Mouse (Mus musculus) midbrain, embryonic 14.5 days (tissue): ENCODE results near the gene Wnk2. TPM values are rescaled to one million over a fixed set of nuclear protein-coding genes. Genes with fewer than 3 reads are reported as not detected.
"Not testable (repeated sequence)": the region's sequence is repeated elsewhere in the genome, so short reads cannot be mapped to it uniquely, and the experiment has no call there.

ENCODE experiments used
- ATAC-seq: fragments of 200-750 bp; cut with Nextera tagmentation; 2 replicates; pipeline ENCODE4 v1.8.0; 2017; ENCODE audit warnings: moderate number of reproducible peaks, moderate library complexity; ENCODE audit not compliant: low FRiP score, low TSS enrichment
- DNase-seq: peaks from one replicate; pipeline ENCODE4 v3.0.0-alpha.2; 2015
- H3K27ac ChIP-seq: fragments of 300-500 bp; sonication (generic); replicated peaks from 2 replicates; pipeline ENCODE4 v1.5.1; 2014; ENCODE audit warnings: mild to moderate bottlenecking, low read depth, low read length, moderate library complexity
- H3K27me3 ChIP-seq: fragments of 300-500 bp; sonication (generic); 2 replicates; pipeline ENCODE4 v1.6.1; 2014; ENCODE audit warnings: low read length, control low read depth, mixed read lengths; ENCODE audit not compliant: control insufficient read depth, insufficient read depth
- H3K36me3 ChIP-seq: fragments of 300-500 bp; sonication (generic); 2 replicates; pipeline ENCODE4 v1.6.1; 2014; ENCODE audit warnings: low read length, control low read depth; ENCODE audit not compliant: control insufficient read depth, insufficient read depth
- H3K4me1 ChIP-seq: fragments of 300-500 bp; sonication (generic); 2 replicates; pipeline ENCODE4 v1.6.1; 2014; ENCODE audit warnings: mild to moderate bottlenecking, antibody characterized with exemption, low read length, control low read depth; ENCODE audit not compliant: control insufficient read depth, insufficient read depth
- H3K4me2 ChIP-seq: fragments of 300-500 bp; sonication (generic); 2 replicates; pipeline ENCODE4 v1.6.1; 2014; ENCODE audit warnings: mild to moderate bottlenecking, low read length, moderate library complexity
- H3K4me3 ChIP-seq: fragments of 300-500 bp; sonication (generic); replicated peaks from 2 replicates; pipeline ENCODE4 v1.5.1; 2014; ENCODE audit warnings: low read depth, low read length
- H3K9ac ChIP-seq: fragments of 300-500 bp; sonication (generic); replicated peaks from 2 replicates; pipeline ENCODE4 v1.6.1; 2014; ENCODE audit warnings: mild to moderate bottlenecking, low read length, moderate library complexity
- H3K9me3 ChIP-seq: fragments of 300-500 bp; sonication (generic); 2 replicates; pipeline ENCODE4 v1.6.1; 2016; ENCODE audit warnings: low read length, control low read depth, mixed read lengths; ENCODE audit not compliant: control insufficient read depth
- WGBS: fragments of 180-500 bp; shearing (Covaris S2); extraction: QIAGEN DNeasy Blood & Tissue Kit; methylation state at CpG from one replicate; pipeline ENCODE4 v1.1.7; 2014; 5-methylcytosine and 5-hydroxymethylcytosine counted together
- polyA plus RNA-seq: library from polyadenylated mRNA; unstranded; fragments of >200 nt; fragmentation: Nextera tagmentation; extraction: Ambion mirVana; gene quantifications from 2 replicates; pipeline ENCODE4 v1.2.1, GENCODE M21; 2014

Wnk2 gene
- polyA plus RNA-seq, 1 experiment from 2014 or later: 27.1 TPM

GRCm38 (mm10) chr13:49069979-49070378, 77.8 kb downstream of the Wnk2 start:
- ATAC-seq (no peak), DNase-seq (no peak)
- no peak overlapping the region for H3K4me3 ChIP-seq
- H3K4me1 ChIP-seq: no peaks in the 10 kb centered on the region
- no peak overlapping the region for H3K4me2 ChIP-seq
- WGBS: 93% methylated on average over 6 of the region's 6 CpGs
- H3K36me3 ChIP-seq: peaks cover 82% of the 10 kb centered on the region
- H3K27ac ChIP-seq: no peak overlapping the region
- H3K27me3 ChIP-seq: no peaks in the 10 kb centered on the region
- no peak overlapping the region for H3K9ac ChIP-seq
- H3K9me3 ChIP-seq: no peaks in the 10 kb centered on the region

- H3K4me2 ChIP-seq: no peak overlapping the region
- H3K27me3 ChIP-seq: no peaks in the 10 kb centered on the region
- H3K4me1 ChIP-seq: no peaks in the 10 kb centered on the region
- H3K27ac ChIP-seq: no peak overlapping the region
- peaks cover 85% of the 10 kb centered on the region for H3K36me3 ChIP-seq
- ATAC-seq (no peak), DNase-seq (no peak)
- no peak overlapping the region for H3K4me3 ChIP-seq
- no peak overlapping the region for H3K9ac ChIP-seq
- 95% methylated on average over 4 of the region's 4 CpGs for WGBS
- H3K9me3 ChIP-seq: no peaks in the 10 kb centered on the region
Measured at GRCm38 (mm10) chr13:49069393-49069792, 78.4 kb downstream of the Wnk2 start.

GRCm38 (mm10) chr13:49064257-49064656, 83.6 kb downstream of the Wnk2 start:
- no peaks in the 10 kb centered on the region for H3K4me1 ChIP-seq
- no peak for ATAC-seq
- no peak for DNase-seq
- WGBS: 89% methylated on average over 5 of the region's 5 CpGs
- no peak overlapping the region for H3K27ac ChIP-seq
- no peak overlapping the region for H3K4me2 ChIP-seq
- H3K9me3 ChIP-seq: no peaks in the 10 kb centered on the region
- H3K9ac ChIP-seq: no peak overlapping the region
- no peak overlapping the region for H3K4me3 ChIP-seq
- H3K36me3 ChIP-seq: peaks cover 82% of the 10 kb centered on the region
- H3K27me3 ChIP-seq: no peaks in the 10 kb centered on the region

- ATAC-seq: no peak
- H3K36me3 ChIP-seq: peaks cover 79% of the 10 kb centered on the region
- DNase-seq: no peak
- H3K4me2 ChIP-seq: no peak overlapping the region
- H3K4me1 ChIP-seq: no peaks in the 10 kb centered on the region
- 89% methylated on average over 7 of the region's 7 CpGs for WGBS
- no peak overlapping the region for H3K4me3 ChIP-seq
- no peak overlapping the region for H3K27ac ChIP-seq
- H3K9me3 ChIP-seq: no peaks in the 10 kb centered on the region
- H3K27me3 ChIP-seq: no peaks in the 10 kb centered on the region
- H3K9ac ChIP-seq: no peak overlapping the region
Measured at GRCm38 (mm10) chr13:49060456-49060855, 87.4 kb downstream of the Wnk2 start.

- 89% methylated on average over 4 of the region's 4 CpGs for WGBS
- no peak overlapping the region for H3K9ac ChIP-seq
- no peak overlapping the region for H3K27ac ChIP-seq
- H3K36me3 ChIP-seq: peaks cover 71% of the 10 kb centered on the region
- peak; percentile 35 for DNase-seq
- H3K4me1 ChIP-seq: no peaks in the 10 kb centered on the region
- no peaks in the 10 kb centered on the region for H3K27me3 ChIP-seq
- ATAC-seq: no peak
- no peak overlapping the region for H3K4me2 ChIP-seq
- H3K9me3 ChIP-seq: no peaks in the 10 kb centered on the region
- no peak overlapping the region for H3K4me3 ChIP-seq
Measured at GRCm38 (mm10) chr13:49058528-49058927, 89.3 kb downstream of the Wnk2 start.

GRCm38 (mm10) chr13:49056304-49056703, 91.5 kb downstream of the Wnk2 start:
- Histone ChIP-seq H3K9ac (no peak overlapping the region), H3K27ac (no peak overlapping the region), H3K9me3 (no peaks in the 10 kb centered on the region), H3K4me2 (no peak overlapping the region), H3K4me3 (no peak overlapping the region), H3K4me1 (no peaks in the 10 kb centered on the region), H3K27me3 (no peaks in the 10 kb centered on the region), H3K36me3 (peaks cover 71% of the 10 kb centered on the region)
- no peak for ATAC-seq
- 93% methylated on average over 4 of the region's 4 CpGs for WGBS
- DNase-seq: no peak

- ATAC-seq, H3K27ac ChIP-seq, DNase-seq, H3K4me1 ChIP-seq, H3K9ac ChIP-seq, H3K27me3 ChIP-seq, H3K9me3 ChIP-seq, H3K4me2 ChIP-seq, H3K4me3 ChIP-seq: not testable (repeated sequence)
- H3K36me3 ChIP-seq: peaks cover 70% of the 10 kb centered on the region
Measured at GRCm38 (mm10) chr13:49054753-49055152, 93.1 kb downstream of the Wnk2 start.

- Histone ChIP-seq H3K36me3 (peaks cover 71% of the 10 kb centered on the region), H3K9ac (no peak overlapping the region), H3K4me2 (no peak overlapping the region), H3K4me3 (no peak overlapping the region), H3K27ac (no peak overlapping the region), H3K4me1 (no peaks in the 10 kb centered on the region), H3K9me3 (no peaks in the 10 kb centered on the region), H3K27me3 (no peaks in the 10 kb centered on the region)
- DNase-seq: no peak
- WGBS: 89% methylated on average over 2 of the region's 2 CpGs
- no peak for ATAC-seq
Measured at GRCm38 (mm10) chr13:49053333-49053732, 94.5 kb downstream of the Wnk2 start.

GRCm38 (mm10) chr13:49052512-49052911, 95.3 kb downstream of the Wnk2 start:
- 52% methylated on average over 9 of the region's 9 CpGs for WGBS
- H3K4me1 ChIP-seq: no peaks in the 10 kb centered on the region
- H3K36me3 ChIP-seq: peaks cover 67% of the 10 kb centered on the region
- no peak for ATAC-seq
- H3K9ac ChIP-seq: no peak overlapping the region
- H3K27me3 ChIP-seq: no peaks in the 10 kb centered on the region
- DNase-seq: peak; percentile 35
- no peak overlapping the region for H3K4me3 ChIP-seq
- H3K9me3 ChIP-seq: no peaks in the 10 kb centered on the region
- H3K27ac ChIP-seq: no peak overlapping the region
- H3K4me2 ChIP-seq: no peak overlapping the region
